Mouse (Mus musculus): Measurements from ENCODE around the gene Ube2q2.
"Not testable (repeated sequence)": the region's sequence is repeated elsewhere in the genome, so short reads cannot be mapped to it uniquely, and the experiment has no call there.

Gene Ube2q2

DNA sequence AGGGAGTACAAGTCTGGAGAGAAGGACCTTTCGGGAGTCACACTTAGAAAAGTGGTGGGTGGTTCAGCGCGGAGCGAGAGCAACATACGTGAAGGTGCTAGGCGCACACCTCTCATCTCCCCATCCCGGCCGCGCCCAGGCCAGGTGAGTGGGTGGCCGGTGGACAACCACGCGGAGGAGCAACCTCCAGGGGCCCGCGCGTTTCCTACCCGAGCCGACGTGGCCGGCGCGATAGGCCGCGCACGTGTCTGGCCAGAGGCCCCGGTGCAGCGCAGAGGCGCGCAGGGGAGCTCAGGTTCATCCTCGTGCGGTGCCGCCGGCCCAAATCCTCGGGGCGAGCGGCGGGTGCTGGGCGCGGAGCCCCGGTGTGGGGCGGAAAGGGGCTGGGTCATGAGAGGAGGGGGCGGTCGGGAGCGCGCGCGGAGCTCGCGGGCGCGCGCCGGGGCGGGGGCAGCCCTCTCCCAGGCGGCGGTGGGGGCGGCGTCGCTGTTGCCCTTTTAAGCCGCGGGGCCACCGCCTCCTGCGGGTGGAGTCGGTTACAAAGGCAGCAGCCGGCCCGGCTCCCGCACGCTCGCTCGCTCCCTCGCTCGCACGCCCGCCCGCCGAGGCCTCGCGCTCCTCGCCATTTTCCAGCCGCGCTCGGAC, at the start of gene Ube2q2:
Ube2q2 (plus strand) TSS at position 1 of the 645 bp plus-strand sequence.
- DNase-seq (ENCODE audit: low spot score in 2 of 2): peak; percentile 64 to 70

DNA sequence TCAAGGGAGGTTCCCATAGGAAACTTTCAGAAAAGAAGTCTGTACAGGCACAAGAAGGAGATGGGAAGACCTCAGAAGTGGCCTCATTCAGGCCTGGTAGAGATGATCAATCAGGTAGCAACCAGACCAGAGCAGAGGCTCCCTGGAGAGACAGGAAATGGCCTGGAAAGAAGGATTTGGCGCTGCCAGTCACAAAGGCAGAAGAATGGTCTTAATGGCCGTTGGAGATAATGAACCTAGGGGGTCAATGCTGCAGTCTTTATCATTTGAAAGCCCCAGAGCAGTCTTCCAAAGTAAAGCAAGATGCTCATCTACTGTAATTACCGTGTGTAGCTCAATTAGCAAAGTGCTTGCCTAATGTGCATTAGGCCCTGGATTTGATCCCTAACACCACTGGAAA, 47.5 kb upstream of the Ube2q2 start:
- DNase-seq (ENCODE audit: low spot score in 2 of 2): no peak

GRCm38 (mm10) chr9:55102186-55102835, 46.3 kb upstream of the Ube2q2 start:
- DNase-seq (ENCODE audit: low spot score in 2 of 2): no peak

- no peak for DNase-seq (ENCODE audit: low spot score in 2 of 2)
Observed at GRCm38 (mm10) chr9:55102931-55103630, 45.6 kb upstream of the Ube2q2 start.

DNA sequence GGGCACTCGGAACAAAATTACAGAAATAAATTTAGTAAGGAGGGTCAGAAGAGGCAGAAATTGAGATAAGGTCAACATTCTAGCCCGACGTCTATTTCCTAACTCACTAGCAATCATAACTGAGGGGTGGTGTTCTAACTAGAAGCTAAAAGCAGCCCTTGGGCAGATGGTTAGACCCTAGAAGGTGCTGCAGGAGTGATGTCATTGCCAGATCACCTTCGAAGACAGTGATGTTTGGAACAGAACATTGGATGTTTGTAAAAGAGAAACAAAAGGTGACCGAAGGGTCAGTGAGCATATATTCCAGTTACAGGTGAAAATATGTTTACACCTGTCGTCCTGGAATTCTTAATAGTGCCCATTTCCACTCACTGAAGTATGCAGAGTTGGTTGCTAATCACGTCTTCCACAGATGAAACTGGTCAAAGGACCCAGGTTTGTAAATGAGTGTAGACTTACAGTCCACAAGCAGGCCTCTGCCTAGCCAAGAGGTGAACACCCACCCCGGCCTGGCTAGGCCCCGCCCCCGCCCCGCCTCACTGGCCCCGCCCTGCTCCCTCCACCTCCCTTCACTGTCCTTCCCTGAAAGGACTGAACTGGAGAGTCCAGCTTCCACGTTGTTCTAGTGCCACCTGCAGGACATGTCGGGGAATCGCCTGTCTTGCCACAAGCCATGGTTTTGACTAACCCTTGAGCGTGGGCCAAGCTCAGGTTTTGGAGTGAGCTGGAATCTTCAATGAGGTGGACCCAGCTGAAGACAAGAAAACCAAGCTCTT, 38.4 kb upstream of the Ube2q2 start:
- peak; percentile 78 to 90 for DNase-seq (ENCODE audit: low spot score in 2 of 2)

- not testable (repeated sequence) for DNase-seq (ENCODE audit: low spot score in 2 of 2)
Observed at GRCm38 (mm10) chr9:55110835-55111217, 37.8 kb upstream of the Ube2q2 start.

DNA sequence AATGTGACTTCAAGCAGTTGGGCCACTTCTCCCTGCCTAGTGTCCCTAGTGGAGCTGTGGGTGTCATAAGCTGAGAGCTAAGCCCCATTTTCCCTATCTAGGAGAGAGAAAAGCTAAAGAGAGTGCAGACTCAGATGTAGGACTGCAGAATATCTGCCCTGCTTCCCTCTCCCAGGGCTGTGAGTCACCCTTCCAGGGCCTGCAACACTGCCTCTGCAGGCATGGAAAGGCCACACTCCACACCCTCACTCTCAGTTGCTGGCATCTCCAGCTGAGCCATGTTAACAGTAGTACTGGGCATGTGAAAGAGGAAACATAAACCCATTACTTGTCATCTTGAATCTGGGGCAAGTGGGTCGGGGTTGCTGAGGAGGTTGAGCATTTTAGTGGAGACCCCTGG, 33.9 kb upstream of the Ube2q2 start:
- no peak for DNase-seq (ENCODE audit: low spot score in 2 of 2)

- no peak for DNase-seq (ENCODE audit: low spot score in 2 of 2)
Observed at GRCm38 (mm10) chr9:55117293-55118055, 31.2 kb upstream of the Ube2q2 start.

DNA sequence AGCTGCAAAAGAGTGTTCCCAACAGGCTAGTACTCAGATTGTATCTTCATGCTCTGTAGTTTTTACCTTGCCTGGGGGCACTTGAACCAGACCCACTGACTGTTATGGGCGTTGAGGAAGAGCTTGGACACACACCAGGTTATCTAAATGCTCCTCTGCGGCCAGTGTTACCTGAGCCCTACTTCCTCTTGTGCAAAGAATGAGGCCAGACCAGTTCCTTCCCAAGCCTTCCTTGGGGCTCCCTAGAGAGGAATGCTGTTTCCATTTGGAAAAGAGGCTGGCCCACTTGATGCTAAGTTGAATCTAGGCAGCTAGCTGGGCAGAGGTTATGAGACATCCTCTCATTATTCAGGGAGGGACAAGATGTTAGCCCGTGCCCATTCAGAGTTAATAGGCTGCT, 26.1 kb upstream of the Ube2q2 start:
- DNase-seq (ENCODE audit: low spot score in 2 of 2): no peak

DNA sequence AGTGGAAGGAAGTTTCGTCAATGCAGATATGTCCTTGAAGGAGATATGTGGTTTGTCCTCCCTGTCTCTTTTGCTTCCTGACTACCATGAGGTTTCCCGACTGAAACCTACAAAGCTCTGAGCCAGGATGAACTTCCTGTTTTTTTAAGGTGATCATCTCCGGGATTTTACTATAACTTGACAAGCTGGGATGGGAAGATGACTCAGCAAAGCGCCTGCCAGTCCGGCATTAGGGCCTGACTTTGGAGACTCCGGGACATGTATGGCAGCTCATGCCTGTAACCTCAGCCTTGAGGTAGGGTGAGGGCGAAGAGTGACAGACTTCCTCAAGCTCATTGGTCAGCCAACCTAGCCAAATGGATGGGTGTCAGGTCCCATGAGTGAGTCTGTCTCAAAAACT, 22.9 kb upstream of the Ube2q2 start:
- DNase-seq (ENCODE audit: low spot score in 2 of 2): no peak

DNA sequence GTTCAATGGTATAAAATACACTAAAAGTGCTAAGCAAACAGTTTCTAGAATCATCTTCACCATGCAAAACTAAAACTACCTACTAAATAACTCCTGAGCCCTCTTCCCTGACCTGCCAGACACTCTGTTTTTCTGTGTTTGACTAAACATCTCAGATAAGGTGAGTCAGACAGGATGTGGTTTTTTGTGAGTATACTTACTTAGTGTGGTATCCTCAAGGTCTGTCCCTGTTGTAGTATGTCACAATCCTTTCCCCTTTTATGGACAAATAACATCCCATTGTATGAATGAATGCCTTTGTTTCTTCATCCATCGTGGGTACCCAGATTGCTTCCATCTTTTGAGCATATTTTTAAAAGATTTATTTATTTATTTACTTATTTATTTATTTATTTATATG, 22.4 kb upstream of the Ube2q2 start:
- no peak for DNase-seq (ENCODE audit: low spot score in 2 of 2)

DNA sequence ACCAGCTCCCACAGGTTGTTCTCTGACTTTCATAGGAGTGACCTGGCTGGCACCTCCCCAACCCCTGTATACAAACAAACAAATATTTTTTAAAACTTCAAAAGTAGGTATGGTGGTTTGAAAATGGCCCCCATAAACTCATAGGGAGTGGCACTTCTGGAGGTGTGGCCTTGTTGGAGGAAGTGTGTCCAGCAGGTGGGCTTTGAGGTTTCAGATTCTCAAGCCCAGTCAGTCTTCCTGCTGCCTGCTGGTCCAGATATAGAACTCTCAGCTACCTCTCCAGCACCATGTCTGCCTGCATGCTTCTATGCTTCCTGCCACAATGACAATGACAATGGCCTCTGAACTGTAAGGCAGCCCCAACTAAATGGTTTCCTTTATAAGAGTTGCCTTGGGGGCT, 16.8 kb upstream of the Ube2q2 start:
- no peak for DNase-seq (ENCODE audit: low spot score in 2 of 2)

DNA sequence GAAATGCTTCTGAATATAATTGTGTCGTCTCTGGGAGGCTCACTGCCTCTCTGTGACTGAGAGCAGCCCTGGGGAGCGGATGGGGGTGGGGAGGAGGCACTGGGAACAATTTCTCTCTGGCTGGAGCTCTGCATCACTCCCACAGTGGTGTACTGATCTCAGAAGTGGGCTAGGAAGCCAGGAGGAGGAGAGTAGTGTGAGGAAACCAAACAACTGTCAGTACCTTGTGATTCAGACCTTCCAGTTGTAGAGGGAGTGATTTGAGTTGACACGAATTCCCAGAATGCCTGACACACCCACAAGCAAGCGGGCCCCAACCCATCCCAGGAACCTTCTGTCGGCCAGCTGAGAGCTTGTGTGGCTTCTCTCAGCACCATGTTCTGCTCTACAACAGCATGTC, 12.1 kb upstream of the Ube2q2 start:
- DNase-seq (ENCODE audit: low spot score in 2 of 2): peak; percentile 24 to 26

DNA sequence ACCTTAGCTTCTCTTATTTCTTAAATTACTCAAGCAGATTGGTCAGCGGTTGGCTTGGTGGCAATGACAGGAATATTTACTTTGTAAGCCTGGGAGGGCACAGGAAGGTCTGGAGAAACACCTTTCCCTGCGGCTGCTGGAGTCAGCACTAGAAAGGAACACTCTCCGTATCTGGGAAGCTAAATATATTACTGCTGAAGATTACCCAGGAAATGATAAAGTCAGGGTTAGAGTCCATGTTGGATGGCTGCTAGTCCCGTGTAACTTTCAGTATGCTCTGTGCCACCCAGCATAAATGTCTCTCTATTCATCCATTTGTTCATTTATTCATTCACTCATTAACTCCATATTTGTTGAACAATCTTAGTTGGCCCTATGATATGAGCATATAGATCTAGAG, 11.5 kb upstream of the Ube2q2 start:
- DNase-seq (ENCODE audit: low spot score in 2 of 2): no peak

GRCm38 (mm10) chr9:55139958-55140357, 8.7 kb upstream of the Ube2q2 start:
- DNase-seq (ENCODE audit: low spot score in 2 of 2): no peak

DNA sequence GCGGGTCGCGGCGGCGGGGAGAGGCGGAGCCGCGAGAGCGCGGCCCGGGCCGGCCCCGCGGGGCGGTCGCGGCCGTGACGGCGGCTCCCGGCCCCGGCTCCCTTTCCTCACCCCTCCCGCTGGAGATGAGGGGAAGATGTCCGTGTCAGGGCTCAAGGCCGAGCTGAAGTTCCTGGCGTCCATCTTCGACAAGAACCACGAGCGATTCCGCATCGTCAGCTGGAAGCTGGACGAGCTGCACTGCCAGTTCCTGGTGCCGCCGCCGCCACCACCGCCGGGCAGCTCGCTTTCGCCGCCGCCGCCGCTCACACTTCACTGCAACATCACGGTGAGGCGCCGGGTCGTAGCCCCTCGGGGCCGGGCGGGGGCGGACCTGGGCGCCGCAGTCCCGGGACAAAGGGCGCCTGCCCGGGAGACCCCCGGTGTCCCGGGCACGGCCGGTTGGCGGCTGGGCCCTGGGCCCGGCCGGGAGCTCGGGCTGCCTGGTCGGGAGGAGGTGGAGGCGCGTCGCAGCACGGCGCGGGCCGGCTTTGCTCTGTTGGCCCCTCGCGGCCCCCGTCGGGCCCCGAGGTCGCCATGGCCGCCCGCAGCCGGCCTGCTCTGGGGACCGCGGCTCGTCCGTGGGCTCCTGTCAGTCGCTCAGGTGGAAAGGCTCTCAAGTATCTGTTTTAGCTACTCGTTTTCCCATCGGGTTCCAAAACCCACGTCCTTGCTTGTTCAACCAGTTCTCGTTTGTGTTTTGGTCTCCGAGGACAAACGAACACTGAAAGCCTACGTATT, 1.0 kb downstream of the Ube2q2 start:
- peak in 1 of 2 experiments; percentile 50 for DNase-seq (ENCODE audit: low spot score in 2 of 2)

DNA sequence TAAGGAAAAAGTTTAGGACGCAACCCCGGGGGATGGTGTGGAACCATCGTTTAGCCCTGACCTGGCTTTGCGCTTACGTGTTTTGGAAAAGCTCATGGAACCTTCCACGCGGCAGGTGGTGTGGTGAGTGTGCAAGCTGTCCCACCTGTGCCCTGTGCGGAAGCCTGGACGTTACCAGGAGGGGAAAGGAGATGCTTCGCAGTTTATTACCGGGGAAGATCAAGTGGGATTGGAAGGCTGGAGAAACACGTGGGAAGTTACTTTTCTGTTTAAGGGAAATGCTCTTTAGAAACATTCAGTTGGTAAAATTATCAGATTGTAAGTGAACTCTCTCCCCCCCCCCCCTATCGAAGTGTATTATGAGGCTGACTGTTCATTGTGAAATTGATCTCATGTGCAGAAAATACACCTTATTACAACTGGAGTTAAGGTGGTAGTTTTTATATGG, 1.6 kb downstream of the Ube2q2 start:
- DNase-seq (ENCODE audit: low spot score in 2 of 2): peak in 1 of 2 experiments; percentile 26

DNA sequence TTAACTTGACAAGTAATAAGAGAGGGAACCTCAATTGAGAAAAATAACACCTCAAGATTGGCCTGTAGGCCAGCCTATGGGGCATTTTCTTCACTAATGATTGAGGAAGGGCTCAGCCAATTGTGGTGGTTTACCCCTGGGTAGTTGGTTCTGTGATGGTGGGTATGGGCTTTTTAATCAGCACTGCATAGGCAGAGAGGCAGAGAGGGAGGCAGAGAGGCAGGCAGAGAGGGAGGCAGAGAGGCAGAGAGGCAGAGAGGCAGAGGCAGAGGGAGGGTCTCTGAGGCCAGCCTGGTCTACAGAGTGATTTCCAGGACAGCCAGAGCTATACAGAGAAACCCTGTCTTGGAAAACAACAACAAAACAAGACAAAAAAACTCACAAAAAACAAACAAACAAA, 2.4 kb downstream of the Ube2q2 start:
- DNase-seq (ENCODE audit: low spot score in 2 of 2): no peak

DNA sequence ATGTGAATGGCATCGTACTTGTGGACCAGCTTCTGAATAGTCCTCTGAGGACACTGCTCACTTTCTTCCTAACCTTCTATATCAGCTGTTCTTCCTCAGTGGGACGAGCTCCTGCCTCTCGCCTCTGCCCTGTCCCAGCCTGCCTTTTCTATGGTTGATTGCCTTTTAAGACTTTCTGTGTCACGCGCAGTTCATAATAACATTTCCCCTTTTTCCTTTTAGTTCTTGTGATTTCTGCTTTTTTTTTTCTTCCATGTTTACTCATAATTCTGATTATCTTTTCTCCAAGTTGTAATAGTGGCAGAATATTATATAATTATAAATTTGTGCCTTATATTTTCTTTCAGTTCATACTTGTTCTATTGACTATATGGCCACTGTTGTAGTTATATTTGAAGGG, 4.3 kb downstream of the Ube2q2 start:
- no peak for DNase-seq (ENCODE audit: low spot score in 2 of 2)

GRCm38 (mm10) chr9:55170655-55171412, 22.2 kb downstream of the Ube2q2 start:
- no peak for DNase-seq (ENCODE audit: low spot score in 2 of 2)

All from frontal cortex, postnatal 36 days (tissue).